ENCODE assay signal across 1 mouse cellular context in the genomic region with DNA sequence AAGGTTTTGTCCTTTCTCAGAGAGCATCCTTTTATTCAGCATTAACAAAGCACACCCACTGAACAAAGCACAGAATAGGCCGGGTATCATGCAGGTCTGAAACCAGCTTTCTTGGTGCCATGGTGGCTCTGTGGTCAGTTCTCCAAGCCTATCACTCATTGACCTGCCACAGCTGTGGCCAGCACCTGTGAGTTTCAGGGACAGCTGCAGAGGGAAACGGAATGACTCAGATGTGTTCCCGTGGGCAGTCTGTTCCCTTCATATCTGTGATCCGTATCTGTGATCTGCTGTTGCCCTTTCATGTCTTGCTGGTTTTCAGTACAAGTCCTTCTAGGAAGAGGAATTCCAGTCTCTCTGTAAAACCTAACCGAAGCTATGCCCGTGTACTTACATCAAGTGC.
TF ChIP-seq lines count a peak whose summit lies in the region.

No protein-coding gene starts in this region.

TF ChIP-seq in CH12.LX, 34 proteins besides CTCF, POLR2A, EP300 and RAD21 (continued from another document):
- TF ChIP-seq MAX (IDR thresholded peaks at IDR 0.05; ENCODE audit: low read length) (no peak), JUN (IDR thresholded peaks at IDR 0.05; ENCODE audit: insufficient read depth, low read depth, low read length) (peak; percentile 83), KAT2A (IDR thresholded peaks at IDR 0.05; ENCODE audit: insufficient replicate concordance, low read length) (no peak), BHLHE40 (IDR thresholded peaks at IDR 0.05; ENCODE audit: low read depth, low read length) (peak; percentile 68), SIN3A (IDR thresholded peaks at IDR 0.05; ENCODE audit: low read length) (0 out of 2 replicates have a peak, but pooled peaks have one; percentile 42)
